Mouse (Mus musculus) midbrain, embryonic 13.5 days (tissue): ENCODE results near the gene Urm1. TPM values are rescaled to one million over a fixed set of nuclear protein-coding genes. Genes with fewer than 3 reads are reported as not detected.
"Not testable (repeated sequence)": the region's sequence is repeated elsewhere in the genome, so short reads cannot be mapped to it uniquely, and the experiment has no call there.

Experiments used
- ATAC-seq: fragments of 200-750 bp; cut with Nextera tagmentation; 2 replicates; pipeline ENCODE4 v1.8.0; 2017; ENCODE audit warnings: mild to moderate bottlenecking, moderate TSS enrichment, moderate library complexity
- H3K27ac ChIP-seq: fragments of 300-500 bp; sonication (generic); 2 replicates; pipeline ENCODE4 v1.5.1; 2015; ENCODE audit warnings: inconsistent platforms, mild to moderate bottlenecking, moderate library complexity
- H3K27me3 ChIP-seq: fragments of 300-500 bp; sonication (generic); 2 replicates; pipeline ENCODE4 v1.6.1; 2015; ENCODE audit warnings: mild to moderate bottlenecking, inconsistent platforms
- H3K36me3 ChIP-seq: fragments of 300-500 bp; sonication (generic); 2 replicates; pipeline ENCODE4 v1.6.1; 2015; ENCODE audit warnings: mild to moderate bottlenecking, inconsistent platforms
- H3K4me1 ChIP-seq: fragments of 300-500 bp; sonication (generic); replicated peaks from 2 replicates; pipeline ENCODE4 v1.6.1; 2015; ENCODE audit warnings: inconsistent platforms
- H3K4me2 ChIP-seq: fragments of 300-500 bp; sonication (generic); replicated peaks from 2 replicates; pipeline ENCODE4 v1.6.1; 2015; ENCODE audit warnings: moderate library complexity, mild to moderate bottlenecking, inconsistent platforms
- H3K4me3 ChIP-seq: fragments of 300-500 bp; sonication (generic); replicated peaks from 2 replicates; pipeline ENCODE4 v1.5.1; 2015; ENCODE audit warnings: mild to moderate bottlenecking, inconsistent platforms
- H3K9ac ChIP-seq: fragments of 300-500 bp; sonication (generic); replicated peaks from 2 replicates; pipeline ENCODE4 v1.6.1; 2015; ENCODE audit warnings: mild to moderate bottlenecking, inconsistent platforms
- H3K9me3 ChIP-seq: fragments of 300-500 bp; sonication (generic); 2 replicates; pipeline ENCODE4 v1.6.1; 2016; ENCODE audit warnings: mild to moderate bottlenecking, inconsistent platforms
- WGBS: fragments of 180-500 bp; shearing (Covaris S2); methylation state at CpG from one replicate; pipeline ENCODE4 v1.1.7; 2015; 5-methylcytosine and 5-hydroxymethylcytosine counted together
- microRNA-seq: library from miRNA; unstranded; fragments of <30 nt; microRNA quantifications from one replicate; pipeline ENCODE4, GENCODE M21; 2016
- polyA plus RNA-seq: library from polyadenylated mRNA; unstranded; fragments of >200 nt; fragmentation: Nextera tagmentation; extraction: Ambion mirVana; gene quantifications from 2 replicates; pipeline ENCODE4 v1.2.1, GENCODE M21; 2015

Gene Urm1
- polyA plus RNA-seq, 1 experiment from 2014 or later: 23.1 TPM

DNA sequence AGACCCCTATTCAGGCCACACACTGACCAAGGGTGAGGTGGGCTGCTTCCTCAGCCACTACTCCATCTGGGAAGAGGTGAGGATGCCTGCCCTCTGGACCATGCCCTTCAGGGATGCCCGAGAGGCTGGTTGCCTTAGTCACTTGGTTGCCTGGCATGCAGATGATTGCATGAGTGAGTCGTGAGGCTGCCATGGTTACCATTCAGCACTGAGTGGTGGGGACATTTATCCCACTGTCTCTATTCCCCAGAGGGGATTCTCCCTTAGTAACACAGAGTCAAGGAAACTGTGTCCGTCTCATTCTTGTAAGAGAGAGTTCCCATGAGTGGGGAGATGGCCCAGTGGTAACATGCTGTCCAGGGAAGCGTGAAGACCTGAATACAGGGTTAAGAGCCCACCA is 58.2 kb downstream of the Urm1 start:
- H3K27ac ChIP-seq: no peak overlapping the region
- peaks cover 31% of the 10 kb centered on the region for H3K36me3 ChIP-seq
- ATAC-seq: peak; percentile 68; the same call in 1 of the 2 replicates
- H3K4me1 ChIP-seq: peaks cover 7% of the 10 kb centered on the region
- WGBS: 56% methylated on average over 4 of the region's 4 CpGs
- no peaks in the 10 kb centered on the region for H3K27me3 ChIP-seq
- peak overlapping the region; percentile 25; the same call in 1 of the 2 replicates for H3K9ac ChIP-seq
- H3K4me2 ChIP-seq: no peak overlapping the region
- no peak overlapping the region for H3K4me3 ChIP-seq
- H3K9me3 ChIP-seq: no peaks in the 10 kb centered on the region

DNA sequence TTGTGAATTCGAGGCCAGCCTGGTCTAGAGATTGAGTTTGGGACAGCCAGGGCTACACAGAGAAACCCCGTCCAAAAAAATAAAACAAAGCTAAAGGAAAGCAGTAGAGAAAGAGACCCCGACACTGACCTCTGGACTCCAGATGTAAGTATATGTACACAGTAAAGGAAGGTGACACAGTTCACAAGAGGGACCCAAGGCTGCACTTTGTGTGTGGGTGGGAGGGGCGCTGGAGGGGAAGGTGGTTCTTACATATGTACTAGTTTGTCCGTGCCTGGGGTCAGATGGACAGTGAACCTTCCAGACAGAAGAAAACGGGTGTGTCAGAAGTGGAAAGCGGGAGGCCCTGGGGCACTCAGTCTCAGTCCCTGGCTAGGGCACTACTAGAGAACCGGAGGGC is 59.3 kb downstream of the Urm1 start:
- Histone ChIP-seq H3K4me2 (no peak overlapping the region), H3K4me3 (no peak overlapping the region), H3K36me3 (peaks cover 27% of the 10 kb centered on the region), H3K4me1 (peaks cover 7% of the 10 kb centered on the region), H3K9me3 (no peaks in the 10 kb centered on the region), H3K9ac (no peak overlapping the region), H3K27ac (no peak overlapping the region), H3K27me3 (no peaks in the 10 kb centered on the region)
- no peak for ATAC-seq
- 85% methylated on average over 8 of the region's 8 CpGs for WGBS

DNA sequence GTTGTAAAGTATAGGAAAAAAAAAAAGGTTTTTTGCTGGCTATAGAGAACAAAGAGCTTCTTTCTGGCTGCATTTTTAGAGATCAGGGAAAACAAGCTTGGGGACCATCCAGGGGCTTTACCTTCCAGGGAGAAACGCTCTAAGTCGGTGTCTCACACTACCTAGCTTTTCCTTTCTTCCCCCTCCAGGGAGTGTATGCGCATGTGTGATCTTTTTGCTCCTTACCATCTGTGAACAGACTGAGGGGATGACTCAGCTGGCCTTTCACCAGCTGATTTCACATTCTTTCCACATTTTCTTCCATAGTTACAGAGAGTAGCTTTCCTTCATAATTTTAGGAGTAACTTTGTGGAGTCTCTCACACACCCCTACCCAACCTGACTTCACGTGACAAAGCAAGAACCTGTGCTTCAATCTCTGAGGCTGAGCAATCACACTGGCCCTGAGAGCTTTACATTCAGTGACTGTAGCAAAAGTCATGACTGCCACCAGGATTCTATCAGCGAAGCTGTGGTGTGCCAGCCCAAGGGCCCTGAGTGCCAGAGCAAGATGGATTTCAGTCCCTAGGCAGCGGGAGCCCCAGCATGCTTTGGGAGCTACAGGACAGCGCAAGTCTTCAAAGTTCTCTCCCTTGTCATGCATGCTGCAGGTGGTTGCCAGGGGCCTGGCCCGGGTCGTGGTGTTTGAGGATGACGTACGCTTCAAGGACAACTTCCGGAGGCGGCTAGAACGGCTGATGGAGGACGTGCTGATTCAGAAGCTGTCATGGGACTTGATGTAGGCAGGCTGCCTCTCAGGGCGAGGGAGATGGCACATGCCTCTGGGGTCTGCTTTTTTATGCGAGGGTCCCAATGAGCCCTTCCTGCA is 60.3 kb downstream of the Urm1 start:
- no peaks in the 10 kb centered on the region for H3K9me3 ChIP-seq
- no peak overlapping the region for H3K27ac ChIP-seq
- WGBS: 82% methylated on average over 17 of the region's 17 CpGs
- H3K27me3 ChIP-seq: no peaks in the 10 kb centered on the region
- H3K9ac ChIP-seq: no peak overlapping the region
- no peak overlapping the region for H3K4me3 ChIP-seq
- ATAC-seq: no peak
- H3K4me2 ChIP-seq: no peak overlapping the region
- peaks cover 27% of the 10 kb centered on the region for H3K36me3 ChIP-seq
- H3K4me1 ChIP-seq: peaks cover 7% of the 10 kb centered on the region

DNA sequence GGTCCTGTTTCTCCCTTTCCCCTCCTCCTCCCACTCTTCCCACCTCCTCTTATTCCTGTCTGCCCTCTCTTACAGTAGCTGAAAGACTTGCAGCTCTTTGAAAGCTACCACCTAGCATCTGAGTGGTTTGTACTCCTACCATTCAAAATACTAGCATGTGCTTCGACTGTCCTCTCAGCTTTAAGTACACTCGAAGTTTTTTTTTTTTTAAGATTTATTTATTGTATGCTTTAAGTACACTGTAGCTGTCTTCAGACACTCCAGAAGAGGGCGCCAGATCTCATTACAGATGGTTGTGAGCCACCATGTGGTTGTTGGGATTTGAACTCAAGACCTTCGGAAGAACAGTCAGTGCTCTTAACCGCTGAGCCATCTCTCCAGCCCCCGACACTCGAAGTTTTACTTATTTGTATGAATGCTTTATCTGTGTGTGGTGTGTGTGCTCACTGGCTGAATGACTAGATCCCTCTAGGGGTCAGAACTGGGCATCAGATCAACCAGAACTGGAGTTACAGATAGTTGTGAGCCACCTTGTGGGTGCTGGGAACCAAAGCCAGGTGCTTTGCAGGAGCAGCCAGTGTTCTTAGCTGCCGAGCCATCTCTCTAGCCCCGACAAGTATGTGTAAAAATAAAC is 66.9 kb downstream of the Urm1 start:
- H3K4me2 ChIP-seq, H3K36me3 ChIP-seq, ATAC-seq, H3K27ac ChIP-seq, H3K9me3 ChIP-seq, H3K9ac ChIP-seq, H3K27me3 ChIP-seq, H3K4me3 ChIP-seq: not testable (repeated sequence)
- WGBS: 84% methylated on average over 9 of the region's 9 CpGs
- peaks cover 21% of the 10 kb centered on the region for H3K4me1 ChIP-seq

DNA sequence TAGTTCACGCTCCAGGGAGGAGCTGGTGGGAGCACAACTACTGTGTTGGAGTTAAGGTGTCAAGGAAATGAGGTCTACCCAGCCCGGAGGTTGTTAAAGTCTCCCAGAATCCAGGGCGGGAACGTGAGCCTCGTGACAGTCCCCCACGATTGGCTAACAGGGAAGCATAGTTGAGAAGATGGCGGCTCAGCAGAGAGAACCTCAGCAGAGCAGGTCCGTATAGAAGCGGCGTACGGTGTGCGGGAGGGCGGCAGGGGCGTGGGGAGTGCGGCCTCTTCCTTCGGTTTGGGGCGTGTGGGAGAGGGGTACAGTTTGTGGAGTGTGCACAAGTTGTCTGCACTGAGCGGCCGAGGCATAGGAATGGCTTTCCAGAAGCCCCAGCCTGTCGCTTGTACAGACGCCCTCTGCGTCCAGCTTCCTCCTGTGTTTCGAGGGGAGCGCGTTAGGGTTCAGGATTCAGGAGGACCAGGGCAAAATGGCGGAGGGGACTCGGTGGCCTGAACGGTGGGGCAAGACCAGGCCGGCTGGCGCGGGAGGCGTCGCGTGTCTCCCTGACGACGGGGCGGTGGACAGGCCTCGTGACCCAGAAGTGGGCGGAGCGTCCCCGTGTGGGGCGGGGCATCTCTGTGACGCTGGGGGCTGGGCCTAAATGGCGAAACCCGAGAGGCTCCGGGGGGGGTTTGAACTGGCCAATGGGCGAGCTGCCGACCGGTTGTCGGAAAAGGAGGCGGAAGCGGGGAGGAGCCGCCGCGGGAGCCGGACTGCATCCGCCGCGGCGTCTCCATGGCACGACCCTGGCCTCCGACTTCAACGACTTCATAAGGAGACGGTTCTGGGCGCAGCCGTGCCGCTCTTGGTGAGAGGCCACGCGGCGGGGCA is 69.4 kb downstream of the Urm1 start, which contains the start of gene Odf2:
TSS of gene Odf2 (plus strand) at position 156 of the 879 bp plus-strand sequence.
- Histone ChIP-seq H3K4me2 (peak within 1 kb of the TSS; percentile 95), H3K4me3 (peak within 1 kb of the TSS; percentile 99), H3K4me1 (peaks cover 22% of the 10 kb centered on the region), H3K36me3 (peaks cover 25% of the 10 kb centered on the region), H3K9ac (peak within 1 kb of the TSS; percentile 96), H3K27ac (peak within 1 kb of the TSS; percentile 89), H3K27me3 (0 out of 2 replicates have a peak, but pooled peaks cover 3% of the 10 kb centered on the region), H3K9me3 (no peaks in the 10 kb centered on the region)
- ATAC-seq: peak; percentile 88
- 2% methylated on average over 68 of the region's 70 CpGs for WGBS

DNA sequence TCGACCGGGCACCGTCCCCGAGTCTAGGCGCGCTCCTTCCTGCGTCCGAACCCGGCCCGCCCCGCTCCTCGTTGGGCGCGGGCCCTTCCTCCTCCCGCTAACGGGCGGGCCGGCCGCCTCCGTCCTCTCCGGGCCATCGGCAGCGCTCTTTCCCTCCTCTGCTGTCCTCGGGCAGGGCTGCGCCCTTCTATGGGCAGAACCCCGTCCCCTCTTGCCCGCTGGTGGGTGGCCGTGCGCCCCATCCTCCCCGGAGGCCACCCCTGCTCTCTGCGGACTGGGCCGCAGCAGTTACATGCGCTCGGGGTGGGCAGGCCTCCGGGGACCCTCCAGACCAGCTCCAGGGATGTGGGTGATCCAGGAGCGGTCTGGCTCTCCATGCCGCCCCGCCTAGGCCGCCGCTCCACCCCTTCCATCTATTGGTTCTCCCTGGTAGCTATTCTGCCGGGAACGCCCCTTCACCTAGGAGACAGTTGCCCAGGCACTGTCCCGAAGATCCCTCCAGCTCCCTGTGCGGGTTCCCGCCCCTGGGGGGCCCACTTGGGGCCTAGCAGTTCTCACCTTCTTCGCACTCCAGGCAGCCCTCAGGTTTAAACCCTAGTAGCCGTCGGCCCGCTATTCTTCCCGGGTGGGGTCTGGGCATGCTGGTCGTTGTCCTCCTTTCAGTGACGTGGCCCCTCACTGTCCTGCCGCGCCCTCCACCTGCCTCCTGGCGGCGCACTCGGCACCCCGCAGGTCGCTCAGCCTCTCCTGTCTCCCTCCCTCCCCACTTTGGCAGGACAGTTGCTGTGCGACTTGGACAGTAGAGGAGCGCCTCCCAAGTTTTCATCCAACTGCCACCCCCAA is 70.3 kb downstream of the Urm1 start:
- Histone ChIP-seq H3K27ac (peak overlapping the region; percentile 89), H3K27me3 (0 out of 2 replicates have a peak, but pooled peaks cover 3% of the 10 kb centered on the region), H3K36me3 (peaks cover 34% of the 10 kb centered on the region), H3K9me3 (no peaks in the 10 kb centered on the region), H3K4me3 (peak overlapping the region; percentile 99), H3K4me1 (peaks cover 22% of the 10 kb centered on the region), H3K9ac (peak overlapping the region; percentile 96), H3K4me2 (peak overlapping the region; percentile 95)
- peak; percentile 90 for ATAC-seq
- under 1% methylated on average over 58 of the region's 61 CpGs for WGBS

DNA sequence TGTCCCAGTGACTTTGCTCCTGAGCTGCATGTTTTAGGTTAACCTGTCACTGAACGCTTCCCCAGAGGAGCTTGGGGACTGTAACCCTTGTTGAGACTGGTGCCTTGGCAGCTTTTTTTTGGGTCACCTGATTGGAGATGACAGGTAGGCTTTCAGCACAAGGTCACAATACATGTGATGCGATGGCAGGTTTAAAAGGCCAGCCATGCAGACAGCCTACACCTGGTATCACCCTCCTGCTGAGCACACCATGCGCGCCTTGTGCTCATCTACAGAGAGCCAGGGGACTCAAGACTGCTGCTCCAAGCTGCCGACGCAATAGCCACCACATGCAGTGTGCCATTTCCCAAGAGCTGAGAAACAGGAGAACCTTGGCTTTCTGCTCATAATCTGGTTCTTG is 71.9 kb downstream of the Urm1 start:
- Histone ChIP-seq H3K4me2 (0 out of 2 replicates have a peak overlapping the region, but pooled peaks have one; percentile 95), H3K4me1 (peaks cover 22% of the 10 kb centered on the region), H3K36me3 (peaks cover 48% of the 10 kb centered on the region), H3K9me3 (no peaks in the 10 kb centered on the region), H3K27me3 (0 out of 2 replicates have a peak, but pooled peaks cover 3% of the 10 kb centered on the region), H3K27ac (no peak overlapping the region), H3K4me3 (no peak overlapping the region), H3K9ac (no peak overlapping the region)
- ATAC-seq: no peak
- 93% methylated on average over 6 of the region's 6 CpGs for WGBS

Small RNAs within 50 kb of the gene (microRNA-seq; reads per million reads assigned to microRNA genes)
- not detected for gene Mir219a-2
- gene Mir219b: not detected

Other genes with a start within 250 kb of the Urm1 start
- 16.7 and 19.8 TPM in 2 replicates for gene Rapgef1, start 200.4 kb upstream of the Urm1 start, polyA plus RNA-seq
- 0.24 TPM in 1 of 2 replicates, not detected in the other for gene Gm13420, start 68.4 kb upstream of the Urm1 start, polyA plus RNA-seq
- 0.67 and 0.69 TPM in 2 replicates for gene Gm13547, start 60.8 kb upstream of the Urm1 start, polyA plus RNA-seq
- gene Coq4, start 32.6 kb upstream of the Urm1 start, polyA plus RNA-seq: 30.0 and 33.5 TPM in 2 replicates
- 44.7 and 45.5 TPM in 2 replicates for gene Trub2, start 31.6 kb upstream of the Urm1 start, polyA plus RNA-seq
- gene Slc27a4, start 17.4 kb upstream of the Urm1 start, polyA plus RNA-seq: 29.5 and 32.5 TPM in 2 replicates
- gene Cercam, start 49.1 kb downstream of the Urm1 start, polyA plus RNA-seq: 14.6 and 20.7 TPM in 2 replicates
- 74.4 and 76.0 TPM in 2 replicates for gene Odf2, start 69.1 kb downstream of the Urm1 start, polyA plus RNA-seq
- 78.1 and 78.8 TPM in 2 replicates for gene Gle1, start 115.4 kb downstream of the Urm1 start, polyA plus RNA-seq
- gene Sptan1, start 145.5 kb downstream of the Urm1 start, polyA plus RNA-seq: 172 and 185 TPM in 2 replicates
- gene Wdr34, start 228.8 kb downstream of the Urm1 start, polyA plus RNA-seq: 59.6 and 62.3 TPM in 2 replicates
- gene Set, start 237.3 kb downstream of the Urm1 start, polyA plus RNA-seq: 448 and 482 TPM in 2 replicates